Mouse (Mus musculus) T-helper 17 cell (primary cell): ENCODE measurements around the gene Ccdc15.

ENCODE experiments used
- in situ Hi-C, 2 experiments: fragments of 300-600 bp; cut with MboI, MseI; formaldehyde crosslinking; loops; 1 replicate in 1 of 2; 2 replicates in 1 of 2; pipeline ENCODE4 v1.15.1; 2025; ENCODE audit warnings: high pct_unique_total_duplicates in 2 of 2

Gene Ccdc15

GRCm38 (mm10) chr9:37347988-37348642, at the start of gene Ccdc15:
Gene Ccdc15 (minus strand): TSS chr9:37348432.
- in situ Hi-C loops, result no loop called here

DNA sequence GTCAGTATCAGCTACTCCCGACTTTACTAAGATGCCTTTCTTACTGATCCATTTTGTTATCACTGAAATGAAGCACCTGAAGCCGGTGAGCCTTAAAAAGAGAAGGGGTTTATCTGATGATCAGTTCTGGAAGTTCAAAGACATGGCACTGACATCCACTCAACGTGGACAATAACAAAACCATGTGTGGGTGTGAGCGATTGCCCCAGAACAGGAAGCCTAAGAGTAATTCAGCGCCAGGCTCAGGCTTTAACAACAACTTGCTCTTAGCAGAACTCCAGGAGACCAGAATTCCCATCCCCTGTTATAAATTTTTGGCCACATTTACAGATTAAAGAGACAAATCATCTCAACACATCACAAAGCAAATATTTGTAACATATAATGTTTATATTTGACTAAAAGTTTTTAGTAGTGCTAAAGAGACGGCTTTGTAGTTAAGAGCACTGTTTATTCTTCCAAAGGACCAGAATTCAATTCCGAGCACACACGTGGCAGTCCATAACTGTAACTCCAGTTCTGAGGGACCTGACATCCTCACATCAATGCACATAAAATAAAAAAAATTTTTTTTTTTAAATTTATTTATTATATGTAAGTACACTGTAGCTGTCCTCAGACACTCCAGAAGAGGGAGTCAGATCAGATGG, 45.4 kb upstream of the Ccdc15 start:
- in situ Hi-C loops, result no loop called here

- in situ Hi-C loops, result no loop called here
These were observed 43.8 kb upstream of the Ccdc15 start for GRCm38 (mm10) chr9:37392071-37392470.

DNA sequence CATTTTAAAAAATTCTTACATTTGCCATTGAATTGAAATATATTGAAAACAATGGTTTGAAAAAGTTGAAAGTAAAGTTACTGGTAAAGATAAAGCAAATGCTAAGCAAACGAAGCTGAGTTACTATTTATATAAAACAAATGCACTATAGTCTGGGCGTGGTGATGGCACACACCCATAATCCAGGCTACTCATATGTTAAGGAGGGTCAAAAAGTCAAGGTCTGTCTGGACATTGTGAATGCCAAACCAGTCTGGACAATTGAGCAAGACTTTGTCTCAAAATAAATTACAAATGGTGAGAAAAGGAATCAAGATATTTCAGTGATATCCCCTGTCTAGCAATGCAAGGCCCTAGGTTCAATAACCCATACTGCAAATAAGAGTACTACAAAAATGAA, 42.7 kb upstream of the Ccdc15 start:
- in situ Hi-C loops, result no loop called here

DNA sequence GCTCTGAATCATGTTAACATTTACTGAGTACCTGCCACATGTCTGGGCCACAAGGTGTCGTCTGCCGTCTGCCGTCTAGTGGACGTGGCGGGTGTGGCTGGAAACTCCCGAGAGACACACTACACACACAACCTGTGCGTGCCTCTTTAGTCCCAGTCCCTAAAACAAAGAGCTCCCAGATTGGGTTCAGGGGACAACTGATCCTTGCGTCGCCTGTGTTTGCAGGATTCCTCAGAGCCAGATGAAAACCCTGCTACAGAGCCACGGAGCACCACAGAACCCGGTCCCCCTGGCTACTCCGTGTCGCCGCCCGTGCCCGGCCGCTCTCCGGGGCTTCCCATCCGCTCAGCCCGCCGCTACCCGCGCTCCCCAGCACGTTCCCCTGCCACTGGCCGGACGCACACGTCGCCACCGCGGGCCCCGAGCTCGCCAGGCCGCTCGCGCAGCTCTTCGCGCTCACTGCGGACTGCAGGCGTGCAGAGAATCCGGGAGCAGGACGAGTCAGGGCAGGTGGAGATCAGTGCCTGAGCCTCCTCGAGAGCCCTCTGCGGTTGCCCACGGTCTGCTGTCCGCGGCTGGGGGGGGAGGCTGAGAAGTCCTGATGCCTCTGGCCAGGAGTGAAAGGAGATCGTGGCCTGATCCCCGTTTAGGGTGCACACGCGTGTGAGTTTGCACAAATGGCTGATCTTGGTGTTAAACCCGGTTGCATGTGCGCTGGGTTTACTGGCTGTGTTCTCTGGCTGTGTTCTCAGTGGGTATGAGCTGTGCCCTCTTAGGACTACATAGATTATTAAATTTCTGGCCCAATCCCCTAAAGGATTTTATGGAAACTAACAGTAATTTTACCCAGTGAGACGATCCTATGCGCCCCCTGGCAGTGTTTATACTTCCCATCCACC, 36.3 kb upstream of the Ccdc15 start:
- in situ Hi-C loops, result no loop called here

GRCm38 (mm10) chr9:37383161-37383560, 34.9 kb upstream of the Ccdc15 start:
- in situ Hi-C loops, result no loop called here

DNA sequence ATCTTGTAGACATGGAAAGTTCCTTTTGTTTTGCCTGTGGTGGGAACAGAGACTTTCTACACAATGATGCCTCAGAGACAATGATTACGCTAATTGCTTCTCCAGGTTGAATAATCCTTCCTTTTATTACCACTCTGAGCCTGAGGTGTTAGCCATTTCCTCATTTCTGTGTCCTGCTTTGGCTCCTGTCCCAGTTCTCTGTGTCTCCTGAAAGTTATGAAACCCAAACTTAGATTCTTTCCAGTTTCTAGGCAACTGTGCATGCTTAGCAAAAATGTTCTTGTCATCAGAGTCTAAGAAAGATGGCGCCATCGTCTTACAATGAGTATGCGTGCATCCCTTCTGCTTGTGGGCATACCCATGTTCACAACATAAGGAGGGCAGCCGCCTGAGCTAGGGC, 27.5 kb upstream of the Ccdc15 start:
- in situ Hi-C loops, result no loop called here

DNA sequence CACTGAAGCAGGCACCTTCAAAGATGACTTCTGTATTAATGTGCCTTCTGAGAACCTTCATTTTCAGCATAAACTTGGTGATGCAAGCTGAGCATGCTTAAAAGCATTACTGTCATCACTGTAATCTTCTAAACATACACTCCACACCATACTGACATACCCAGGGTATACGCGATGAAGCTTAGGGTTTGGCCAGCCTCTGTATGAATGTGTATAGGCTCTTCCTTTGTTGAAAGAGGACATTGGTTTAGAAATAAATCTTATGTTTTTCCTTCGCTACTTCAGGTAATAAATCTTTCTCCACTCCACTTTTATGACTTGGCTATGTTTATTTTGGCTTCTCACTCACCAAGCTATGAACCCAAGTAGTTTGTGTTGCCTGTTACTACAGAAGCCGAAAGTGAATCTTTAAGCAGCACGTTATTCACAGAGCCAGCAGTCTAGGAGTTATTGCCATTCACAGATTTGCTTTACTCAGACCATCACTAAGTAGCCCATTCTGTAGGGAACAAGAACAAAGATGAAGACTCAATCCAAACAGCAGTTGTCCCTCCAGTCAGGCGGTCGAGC, 23.1 kb upstream of the Ccdc15 start:
- in situ Hi-C loops, result no loop called here

DNA sequence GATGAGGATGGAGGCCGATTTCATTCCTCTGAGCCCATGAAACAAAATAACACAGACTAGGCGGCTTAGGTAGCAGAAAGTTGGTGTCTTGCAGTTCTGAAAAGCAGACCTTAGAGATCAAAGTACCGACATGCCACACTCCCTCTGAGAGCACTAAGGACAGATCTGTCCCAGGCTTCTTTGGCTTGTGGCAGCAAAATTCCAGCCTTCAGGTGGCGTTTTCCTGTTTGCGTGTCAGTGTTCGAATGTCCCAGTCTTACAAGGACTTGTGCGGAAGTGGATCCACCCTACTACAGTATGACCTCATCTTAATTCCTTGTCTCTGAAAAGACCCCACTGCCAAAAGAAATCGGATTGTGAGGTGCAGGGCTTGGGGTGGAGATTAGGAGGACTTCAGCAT, 20.6 kb upstream of the Ccdc15 start:
- in situ Hi-C loops, result no loop called here

GRCm38 (mm10) chr9:37368081-37368830, 20.0 kb upstream of the Ccdc15 start:
- in situ Hi-C loops, result no loop called here

- in situ Hi-C loops, result no loop called here
These were observed 19.3 kb upstream of the Ccdc15 start, which contains the start of gene Hepacam for GRCm38 (mm10) chr9:37367301-37368080. Gene Hepacam (plus strand): TSS chr9:37367351.

- in situ Hi-C loops, result no loop called here
These were observed 17.5 kb upstream of the Ccdc15 start for GRCm38 (mm10) chr9:37365706-37366105.

GRCm38 (mm10) chr9:37364392-37364791, 16.2 kb upstream of the Ccdc15 start:
- in situ Hi-C loops, result no loop called here

DNA sequence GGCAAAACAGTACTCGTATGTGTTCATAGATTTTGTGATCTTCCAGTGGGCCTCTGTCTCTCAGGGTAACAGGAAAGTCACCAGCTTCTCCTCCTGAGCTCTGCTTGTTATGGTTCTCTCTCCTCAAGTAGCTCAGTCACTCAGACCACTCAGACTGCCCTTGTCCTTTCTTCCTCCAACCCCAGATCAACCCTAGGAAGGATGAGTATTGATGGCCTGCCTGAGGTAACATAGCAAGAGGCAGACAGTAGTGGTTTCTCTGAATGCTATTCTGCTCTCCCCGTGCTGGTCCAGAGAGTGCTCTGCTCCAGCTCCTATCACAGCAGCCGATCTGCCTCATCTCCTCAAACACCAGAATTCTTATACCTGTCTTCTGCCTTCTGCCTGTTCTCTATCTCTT, 15.3 kb upstream of the Ccdc15 start:
- in situ Hi-C loops, result no loop called here

DNA sequence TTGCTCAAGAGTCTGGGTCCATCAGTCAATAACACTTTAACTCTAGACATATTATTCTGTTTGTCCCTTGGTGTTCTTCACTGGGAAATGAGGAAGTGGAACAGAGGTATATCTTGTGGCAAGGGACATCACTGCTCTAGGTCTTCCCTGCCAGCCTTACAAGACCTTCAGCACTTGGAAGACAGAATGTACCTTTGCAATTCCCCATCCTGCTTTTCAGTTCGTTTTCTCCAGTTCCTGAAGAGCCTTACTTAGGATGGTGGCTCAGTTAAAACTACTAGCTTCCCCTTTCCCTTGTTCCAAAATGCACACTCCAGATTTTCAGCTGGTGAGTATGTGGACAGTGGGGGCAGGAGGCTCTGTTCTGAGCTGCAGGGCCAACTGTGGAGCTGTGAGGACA, 14.6 kb upstream of the Ccdc15 start:
- in situ Hi-C loops, result no loop called here

- in situ Hi-C loops, result no loop called here
These were observed 13.9 kb upstream of the Ccdc15 start for GRCm38 (mm10) chr9:37362084-37362483.

DNA sequence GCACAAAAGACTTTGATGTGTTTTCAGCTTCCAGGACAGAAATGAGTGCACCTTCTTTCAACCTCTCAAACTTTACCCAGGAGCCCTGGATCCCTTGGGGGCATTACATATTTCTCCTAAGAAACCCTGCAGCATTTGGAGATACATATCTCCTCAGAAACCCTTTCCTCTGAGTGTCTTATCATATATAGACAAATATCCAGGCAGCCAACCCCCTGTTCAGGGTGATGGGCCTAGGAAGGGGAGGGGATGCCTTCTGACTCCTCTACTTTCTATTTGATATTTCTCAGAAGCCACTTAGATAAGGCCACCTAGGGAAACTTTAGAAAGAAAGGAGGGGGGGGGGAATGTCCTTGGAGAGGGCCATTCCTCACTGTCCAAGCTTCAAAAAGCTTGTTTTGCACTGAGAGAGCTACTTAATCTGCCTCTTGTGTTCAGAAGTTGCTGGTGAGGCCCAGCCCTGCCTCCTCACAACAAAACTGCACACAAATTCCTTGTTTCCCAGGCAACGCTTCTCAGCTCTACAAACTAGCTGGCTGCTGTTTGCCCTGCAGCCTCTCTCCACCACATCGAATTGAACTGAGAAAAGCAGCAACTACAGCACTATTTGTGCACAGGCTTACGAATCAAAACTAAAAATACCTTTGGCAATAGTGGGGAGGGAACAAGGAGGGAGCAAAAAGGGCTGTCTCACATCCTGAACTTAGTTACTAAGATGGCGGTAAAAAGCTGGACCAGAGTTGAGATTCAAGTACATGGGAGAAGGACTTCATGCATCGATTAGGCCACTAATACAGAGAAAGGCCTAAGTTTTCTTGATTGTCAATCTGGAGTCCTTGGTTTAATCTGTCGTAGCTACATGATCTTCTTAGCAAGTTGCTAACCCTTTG, 11.3 kb upstream of the Ccdc15 start:
- in situ Hi-C loops, result no loop called here

DNA sequence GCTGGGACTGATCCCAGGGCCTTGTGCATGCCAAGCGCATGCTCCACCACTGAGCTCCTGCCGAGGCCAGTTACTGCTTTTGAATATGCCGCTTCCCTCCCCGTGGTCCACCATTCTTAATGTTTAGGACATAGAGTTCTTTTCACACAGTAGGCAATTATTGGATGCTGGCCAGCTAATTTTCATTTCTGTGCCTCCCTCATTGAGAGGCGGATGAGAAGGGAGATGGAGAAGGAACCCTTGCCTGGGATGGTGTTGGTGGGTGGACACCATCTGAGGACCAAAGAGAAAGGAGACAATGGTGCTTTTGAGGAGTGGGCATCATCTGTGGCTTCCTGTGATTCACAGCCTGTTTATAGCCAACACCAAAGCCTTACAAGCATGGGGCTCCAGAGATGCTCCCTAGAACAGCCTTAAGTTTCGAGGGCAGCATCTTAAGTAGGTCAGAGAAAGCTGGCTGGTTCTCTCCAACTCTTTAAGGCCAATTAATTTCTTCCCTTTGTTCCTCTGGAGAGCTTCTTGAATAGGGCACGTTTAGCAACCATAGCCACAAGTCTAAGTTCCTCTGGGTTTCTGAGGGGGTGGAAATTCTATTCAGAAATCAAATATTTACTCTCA, 10.6 kb upstream of the Ccdc15 start:
- in situ Hi-C loops, result no loop called here

DNA sequence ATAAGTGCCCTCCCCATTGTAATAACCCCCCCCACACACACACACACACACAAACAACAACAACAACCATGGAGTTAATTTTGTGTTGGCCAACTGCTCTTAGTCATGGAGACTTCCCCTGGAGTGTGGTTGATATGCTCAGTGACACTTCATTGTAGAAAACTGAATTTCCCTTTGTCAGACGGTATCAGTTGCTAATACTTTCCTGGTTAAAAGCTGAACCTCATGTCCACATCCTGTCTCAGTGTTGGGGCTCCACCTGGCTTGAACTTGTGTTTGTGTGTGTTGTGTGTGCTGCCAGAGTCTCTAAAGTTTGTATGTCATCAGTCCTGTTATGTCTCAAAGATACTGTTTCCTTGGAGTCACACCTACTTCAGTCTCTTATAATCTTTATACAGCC, 6.3 kb upstream of the Ccdc15 start:
- in situ Hi-C loops, result no loop called here
